Mouse (Mus musculus): ENCODE measurements at regions not wholly inside any gene's neighbourhood (a gene's known extent, or its start where the extent isn't known, plus 50 kb on each side); places are given as distances from the start of the nearest gene placed in this dataset.
A peak's percentile ranks its signal among the peaks of the same experiment; 100 is the strongest.

- no peak for DNase-seq
Measured at GRCm38 (mm10) chr13:60237091-60237490, 59.9 kb upstream of the Gas1 start.

DNA sequence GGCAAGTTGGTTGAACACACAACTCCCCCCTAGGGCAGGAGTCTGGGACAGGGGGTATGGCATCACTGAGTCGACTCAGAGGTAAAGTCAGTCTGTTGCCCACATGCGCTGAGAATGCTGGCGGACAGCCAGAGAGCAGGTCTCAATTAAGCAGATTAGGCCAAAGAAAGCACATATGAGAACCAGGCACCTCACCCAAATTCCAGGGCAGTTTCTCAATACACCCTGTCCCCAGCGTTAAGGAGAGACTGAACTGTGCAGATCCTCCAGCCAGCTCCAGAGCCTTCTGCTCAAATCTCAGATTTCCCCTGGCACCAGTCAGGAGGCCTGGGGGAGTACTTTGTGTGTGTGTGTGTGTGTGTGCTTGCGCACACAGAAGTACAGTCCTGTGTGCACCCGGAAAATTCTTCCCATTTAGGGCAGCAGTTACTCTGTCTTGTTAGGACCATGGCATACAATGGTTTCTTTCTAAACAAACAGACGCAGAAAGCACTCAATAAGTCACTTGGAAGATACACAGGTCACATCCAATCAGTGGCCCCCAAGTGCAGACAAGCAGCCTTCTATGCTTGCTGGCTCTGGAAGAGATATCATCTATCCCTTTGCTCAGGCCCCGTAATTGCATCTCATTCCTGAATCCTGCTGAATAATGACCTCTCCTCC is 65.4 kb upstream of the Gas1 start:
- DNase-seq = peak in 1 of 2 experiments; percentile 4

DNA sequence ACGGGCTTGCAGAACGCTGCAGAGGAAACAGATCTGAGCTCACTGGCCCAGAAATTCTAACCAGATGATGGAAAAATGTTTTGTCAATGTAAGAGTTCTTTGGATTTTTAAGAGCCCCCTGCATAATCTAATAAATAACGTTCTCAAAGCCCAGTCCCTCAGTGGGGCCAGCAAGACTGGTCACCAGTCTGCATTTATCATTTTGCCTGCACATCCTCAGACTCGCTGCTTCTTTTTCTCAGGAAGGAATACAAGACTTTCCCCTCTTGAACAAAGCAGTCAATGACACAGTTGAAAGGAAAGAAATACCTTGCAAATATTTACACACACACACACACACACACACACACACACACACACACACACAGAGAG is 65.9 kb upstream of the Gas1 start:
- no peak for DNase-seq

GRCm38 (mm10) chr13:60255162-60255561 is 78.0 kb upstream of the Gas1 start:
- DNase-seq = no peak

GRCm38 (mm10) chr13:60255715-60256114 is 78.5 kb upstream of the Gas1 start:
- DNase-seq = no peak

DNA sequence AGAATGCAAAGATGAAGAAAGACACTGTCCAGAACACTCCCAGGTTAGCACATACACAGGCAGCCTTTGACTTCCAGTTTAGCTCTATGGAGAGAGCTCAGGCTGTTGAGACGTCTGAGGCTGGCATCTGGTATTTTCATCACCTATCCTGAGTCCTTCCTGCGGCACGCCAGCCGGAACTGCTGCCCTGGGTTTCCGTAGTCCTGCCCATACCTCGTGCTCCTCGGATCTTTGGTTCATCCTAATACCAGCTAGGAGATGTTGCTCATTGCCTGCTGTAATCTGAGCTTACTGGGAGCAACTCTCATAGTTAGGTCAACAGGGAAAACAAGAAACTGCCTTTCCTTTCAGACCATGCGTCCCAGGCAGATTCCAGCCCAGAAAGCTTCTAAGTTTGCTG is 79.8 kb upstream of the Gas1 start:
- DNase-seq = no peak

DNA sequence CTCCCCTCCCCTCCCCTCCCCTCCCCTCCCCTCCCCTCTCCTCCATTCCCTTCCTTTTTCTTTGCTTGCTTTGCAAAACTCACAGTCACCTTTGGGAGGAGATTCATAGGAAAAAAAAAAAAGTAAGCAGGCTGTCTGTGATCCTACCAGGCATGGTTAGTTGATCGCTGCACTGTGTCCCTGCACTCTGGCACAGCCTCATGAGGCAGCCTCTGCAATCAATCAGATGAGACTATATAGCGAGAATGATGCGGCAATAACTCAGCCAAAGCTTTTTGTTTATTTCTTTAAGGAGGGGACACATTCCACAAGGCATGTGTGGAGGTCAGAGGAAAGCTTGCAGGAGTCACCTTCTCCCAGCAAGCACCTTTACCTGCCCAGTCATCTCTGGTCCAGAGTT is 80.7 kb upstream of the Gas1 start:
- no peak for DNase-seq

DNA sequence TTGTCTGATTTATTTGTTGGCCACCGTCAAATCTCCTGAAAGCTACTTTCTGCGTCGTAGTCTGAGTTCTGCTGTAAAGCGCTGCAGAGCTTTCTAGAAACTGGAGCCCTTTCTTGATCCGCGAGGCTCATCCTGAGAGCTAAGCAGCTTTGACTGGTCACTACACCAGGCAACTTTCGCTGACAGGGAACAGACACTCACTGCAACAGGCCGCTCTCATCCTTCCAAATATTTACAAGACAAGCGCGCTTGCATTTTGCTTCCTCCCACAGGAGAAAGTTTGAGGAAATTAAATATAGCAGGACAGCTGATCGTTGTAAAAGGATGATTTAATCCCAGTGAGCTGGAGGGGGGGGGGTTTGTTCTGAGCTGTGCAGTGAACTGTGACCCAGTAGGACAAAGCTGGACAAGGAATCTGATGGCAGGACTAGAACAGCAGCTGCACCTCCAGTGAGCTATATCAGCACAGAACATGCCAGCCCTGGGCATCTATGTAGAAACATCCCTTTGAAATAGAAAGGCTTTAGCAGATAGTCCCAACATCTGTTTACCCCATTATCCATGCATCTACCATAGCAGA is 85.4 kb upstream of the Gas1 start:
- no peak for DNase-seq

DNA sequence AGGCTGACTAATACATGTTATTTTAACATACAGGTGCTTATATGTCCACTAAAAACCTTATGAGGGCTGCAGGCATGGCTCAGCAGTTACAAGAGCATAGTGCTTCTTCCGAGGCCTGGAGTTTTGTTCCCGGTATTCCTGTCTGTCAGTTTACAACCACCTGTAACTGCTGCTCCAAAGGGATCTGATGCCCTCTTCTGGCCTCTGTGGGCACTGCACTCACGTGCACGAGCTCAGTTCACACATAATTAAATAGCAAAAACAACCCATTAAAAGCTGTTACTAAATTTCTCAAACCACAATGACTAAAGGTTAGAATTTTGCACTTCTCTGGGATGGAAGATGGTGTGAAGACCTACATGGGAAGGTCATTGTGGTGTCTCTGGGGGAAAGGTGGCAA is 87.3 kb upstream of the Gas1 start:
- no peak for DNase-seq

DNA sequence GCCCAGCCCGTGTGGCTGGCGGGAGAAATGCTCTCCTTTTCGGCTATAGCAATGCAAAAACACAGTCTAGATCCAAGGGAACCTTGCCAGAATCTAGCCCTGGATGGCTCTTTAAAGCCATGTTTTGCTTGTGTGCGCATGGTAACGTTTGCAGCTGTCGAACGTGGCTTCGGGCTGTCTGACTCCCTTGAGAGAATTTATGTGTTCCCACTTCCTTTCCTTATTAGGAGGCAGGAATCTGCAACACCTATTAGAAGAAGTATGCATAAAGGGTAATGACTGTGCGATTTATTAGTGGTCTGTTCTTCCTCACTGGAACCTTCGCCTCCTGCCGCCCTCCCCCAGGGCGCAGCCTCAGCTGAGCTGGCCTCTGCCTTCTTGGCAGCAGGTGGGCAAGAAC is 90.4 kb upstream of the Gas1 start:
- DNase-seq = peak in 1 of 2 experiments; percentile 37

- DNase-seq = no peak
Measured at GRCm38 (mm10) chr13:60268256-60268655, 91.1 kb upstream of the Gas1 start.

DNA sequence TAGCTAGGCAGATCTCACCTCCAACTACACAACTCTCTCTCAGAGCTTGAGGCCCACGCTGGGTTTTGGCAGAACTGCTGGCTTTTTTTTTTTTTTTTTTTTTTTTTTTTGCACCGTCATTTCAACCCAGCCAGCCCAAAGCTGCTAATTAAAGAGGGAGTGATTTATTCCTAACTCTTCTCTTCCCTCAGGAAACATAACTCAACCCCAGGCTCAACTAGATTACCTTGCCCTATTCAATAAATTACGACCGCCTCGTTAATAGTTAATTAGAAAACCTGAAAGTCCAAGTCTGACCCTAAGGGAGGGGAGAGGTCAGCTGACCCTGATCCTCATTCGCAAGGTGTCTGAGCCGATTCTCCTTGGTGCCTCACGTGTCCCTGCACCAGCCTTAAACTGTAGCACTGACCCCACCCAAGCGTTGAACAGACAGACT is 92.3 kb upstream of the Gas1 start:
- DNase-seq = no peak

DNA sequence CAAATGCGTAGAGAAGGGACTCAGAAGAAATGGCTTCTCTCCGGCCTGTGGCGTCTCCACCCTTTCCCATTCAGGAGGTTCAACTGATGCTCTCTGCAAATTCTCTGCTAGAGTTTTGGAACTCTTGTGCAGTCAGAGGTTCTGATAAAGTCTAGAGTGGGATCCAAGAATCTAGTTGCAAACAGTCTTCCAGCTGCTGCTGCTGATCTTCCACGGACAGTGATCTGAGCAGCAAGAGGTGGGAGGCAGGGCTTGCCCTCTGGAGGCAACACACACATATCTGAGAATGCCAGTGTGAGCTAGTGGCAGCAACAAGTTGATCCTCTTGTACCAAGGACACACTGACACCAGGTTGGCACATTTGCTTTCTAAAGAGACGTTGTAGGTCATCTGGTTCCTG is 93.4 kb upstream of the Gas1 start:
- no peak for DNase-seq

DNA sequence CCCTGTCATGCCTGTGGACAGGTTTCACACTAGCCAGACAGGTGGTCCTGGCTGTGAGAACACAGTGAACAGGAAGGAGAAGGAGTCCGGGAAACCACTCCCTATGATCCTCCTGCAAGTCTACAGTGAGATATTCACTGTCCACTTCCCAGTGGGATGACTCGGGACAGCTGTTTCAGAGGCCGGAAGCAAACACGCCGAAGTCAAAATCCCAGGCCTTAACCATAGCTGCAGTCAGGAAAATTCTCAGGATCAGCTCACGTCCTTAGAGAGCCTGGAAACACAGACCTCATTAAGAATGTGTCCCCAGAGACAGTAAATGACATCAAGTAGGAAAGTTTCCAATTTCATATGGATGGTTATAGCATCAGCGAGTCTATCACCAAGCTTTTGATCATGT is 96.2 kb upstream of the Gas1 start:
- DNase-seq = no peak

GRCm38 (mm10) chr13:60282543-60283251 is 105.5 kb upstream of the Gas1 start:
- DNase-seq = no peak

GRCm38 (mm10) chr13:60286525-60287224 is 109.5 kb upstream of the Gas1 start:
- DNase-seq = no peak

DNA sequence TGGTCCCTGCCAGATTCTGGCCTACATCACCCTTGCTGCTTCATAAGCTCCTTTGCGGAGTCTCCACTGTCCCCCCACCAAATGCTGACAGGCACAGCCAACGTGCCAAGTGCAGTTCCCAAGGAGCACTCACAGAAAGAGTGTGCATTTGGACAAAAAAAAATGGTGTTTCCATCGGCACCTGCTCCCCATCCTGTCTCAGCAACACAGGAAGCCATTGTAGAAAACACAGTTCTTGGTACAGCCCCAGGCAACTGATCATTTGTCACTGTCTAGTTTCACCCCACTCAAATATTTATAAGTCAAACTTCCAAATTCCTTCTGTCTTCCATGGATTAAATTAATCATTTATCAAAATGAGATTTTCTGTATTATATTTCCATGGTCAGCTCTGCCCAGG is 112.5 kb upstream of the Gas1 start:
- DNase-seq = no peak

DNA sequence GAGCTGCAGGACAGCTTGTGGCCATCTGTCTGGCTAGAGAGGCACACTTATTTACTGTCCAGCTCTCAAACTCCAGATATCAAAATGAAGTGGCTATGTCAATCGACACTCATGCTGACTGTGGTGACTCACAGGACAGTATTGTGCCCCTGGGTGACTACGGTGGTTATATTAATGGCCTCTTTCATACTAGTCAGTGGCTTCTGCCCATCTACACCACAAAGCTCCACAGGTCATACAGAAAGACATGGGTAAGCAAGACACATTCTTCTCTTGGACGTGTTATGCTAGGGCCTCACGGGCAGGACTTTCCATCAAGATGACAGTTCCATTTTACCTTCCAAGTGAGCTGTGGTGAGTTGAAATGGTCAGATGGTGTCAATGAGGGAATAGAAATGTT is 113.7 kb upstream of the Gas1 start:
- DNase-seq = no peak

GRCm38 (mm10) chr13:60291344-60291743 is 114.2 kb upstream of the Gas1 start:
- DNase-seq = peak in 1 of 2 experiments; percentile 25

DNA sequence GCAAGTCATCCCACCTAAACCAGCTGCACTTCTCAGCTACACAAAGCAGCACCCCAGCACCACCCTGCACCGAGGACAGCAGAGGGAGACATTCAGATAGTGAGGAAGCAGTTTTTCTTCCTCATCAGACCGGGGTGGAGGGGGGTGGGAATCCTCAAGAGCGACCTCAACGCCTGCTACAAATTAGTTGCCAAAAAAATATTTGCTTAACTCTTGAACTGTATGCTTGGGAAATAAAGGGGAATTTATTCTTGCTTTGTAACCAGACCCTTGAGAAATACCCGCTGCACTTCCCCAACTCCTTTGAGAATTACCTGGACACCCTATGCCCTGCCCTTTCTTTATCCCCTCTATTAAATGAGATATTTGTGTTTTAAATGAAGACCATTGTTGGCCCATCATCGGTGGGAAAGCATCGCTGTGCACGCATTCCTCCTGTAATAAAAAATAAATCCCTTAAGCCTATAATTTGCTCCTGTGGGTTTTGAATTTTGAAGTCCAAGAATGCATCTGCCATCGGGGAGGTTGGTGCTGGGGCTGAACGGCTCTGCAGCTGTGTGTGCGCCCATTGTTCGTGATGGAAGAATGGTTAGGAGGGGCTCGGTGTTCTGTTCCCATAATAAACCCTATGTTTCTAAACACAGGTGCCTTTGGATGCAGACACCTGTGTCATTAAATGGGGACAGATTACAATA is 119.2 kb upstream of the Gas1 start:
- no peak for DNase-seq

- DNase-seq = no peak
Measured at GRCm38 (mm10) chr13:60296896-60297275, 119.7 kb upstream of the Gas1 start.

- peak; percentile 30 to 33 for DNase-seq
Measured at GRCm38 (mm10) chr13:60298575-60298974, 121.4 kb upstream of the Gas1 start.

DNA sequence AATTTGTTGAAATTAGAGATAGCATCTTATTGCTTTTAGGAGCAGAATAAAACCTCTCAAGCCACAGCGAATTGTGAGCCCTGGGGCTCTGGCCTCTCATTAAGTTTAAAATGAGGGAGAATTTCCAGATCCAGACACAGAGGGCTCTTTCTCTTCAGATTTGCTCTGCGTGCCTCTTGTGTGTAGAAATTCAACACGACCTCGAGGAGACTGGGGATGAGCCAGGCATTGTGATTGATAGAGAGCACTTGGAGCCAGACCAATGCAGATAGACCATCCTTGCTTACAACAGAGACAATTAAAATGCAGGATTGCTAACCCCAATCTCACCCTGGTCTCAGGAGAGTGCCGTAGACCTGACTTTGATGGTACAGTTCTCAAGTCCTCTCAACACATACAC is 121.9 kb upstream of the Gas1 start:
- DNase-seq = no peak

Data from lung, adult 18-20 months (tissue).